Mouse (Mus musculus): Measurements from ENCODE around the gene Slc35b2. TPM values are rescaled to one million over a fixed set of nuclear protein-coding genes. Genes with fewer than 3 reads are reported as not detected.

The Slc35b2 gene
- polyA plus RNA-seq, 2 experiments from 2014 or later, result 27.6 to 39.0 TPM

- no peak for ATAC-seq
Observed at GRCm38 (mm10) chr17:45545278-45545961, 18.3 kb upstream of the Slc35b2 start.

- no peak for ATAC-seq
Observed at GRCm38 (mm10) chr17:45546941-45547340, 16.7 kb upstream of the Slc35b2 start.

- no peak for ATAC-seq
Observed at GRCm38 (mm10) chr17:45547461-45548190, 16.0 kb upstream of the Slc35b2 start.

GRCm38 (mm10) chr17:45548541-45549512 lies 14.8 kb upstream of the Slc35b2 start:
- ATAC-seq, result no peak

GRCm38 (mm10) chr17:45549617-45550181 lies 14.0 kb upstream of the Slc35b2 start, which contains the start of gene Tmem151b:
Tmem151b (minus strand) TSS chr17:45549677.
- ATAC-seq, result peak; percentile 8

GRCm38 (mm10) chr17:45550253-45550652 lies 13.4 kb upstream of the Slc35b2 start:
- no peak for ATAC-seq

- no peak for ATAC-seq
Observed at GRCm38 (mm10) chr17:45551249-45551796, 12.4 kb upstream of the Slc35b2 start.

- peak; percentile 69 for ATAC-seq
Observed at GRCm38 (mm10) chr17:45551816-45552451, 11.7 kb upstream of the Slc35b2 start.

- ATAC-seq, result no peak
Observed at GRCm38 (mm10) chr17:45553065-45553464, 10.6 kb upstream of the Slc35b2 start.

GRCm38 (mm10) chr17:45554420-45554819 lies 9.3 kb upstream of the Slc35b2 start:
- ATAC-seq, result no peak

- ATAC-seq, result peak; percentile 61
Observed at GRCm38 (mm10) chr17:45555452-45556106, 8.1 kb upstream of the Slc35b2 start, which contains the start of gene Nfkbie. Nfkbie (plus strand) TSS chr17:45555703.

GRCm38 (mm10) chr17:45556107-45556489 lies 7.6 kb upstream of the Slc35b2 start:
- no peak for ATAC-seq

GRCm38 (mm10) chr17:45556514-45557245 lies 7.0 kb upstream of the Slc35b2 start:
- no peak for ATAC-seq

- ATAC-seq, result no peak
Observed at GRCm38 (mm10) chr17:45557246-45557824, 6.3 kb upstream of the Slc35b2 start.

- ATAC-seq, result peak; percentile 60
Observed at GRCm38 (mm10) chr17:45557998-45558862, 5.4 kb upstream of the Slc35b2 start.

GRCm38 (mm10) chr17:45559732-45560525 lies 3.7 kb upstream of the Slc35b2 start:
- no peak for ATAC-seq

- ATAC-seq, result no peak
Observed at GRCm38 (mm10) chr17:45563216-45563615, 458 bp upstream of the Slc35b2 start.

GRCm38 (mm10) chr17:45564531-45565084 lies 934 bp downstream of the Slc35b2 start:
- ATAC-seq, result no peak
